Mouse (Mus musculus) stomach, postnatal 0 days (tissue): Measurements from ENCODE around the gene Mttp. TPM values are rescaled to one million over a fixed set of nuclear protein-coding genes. Genes with fewer than 3 reads are reported as not detected.

ENCODE experiments used
- ATAC-seq: fragments of 200-750 bp; cut with Nextera tagmentation; 2 replicates; pipeline ENCODE4 v1.8.0; 2017; ENCODE audit not compliant: low FRiP score, low TSS enrichment
- DNase-seq: peaks from one replicate; pipeline ENCODE4 v3.0.0-alpha.2; 2016; ENCODE audit warnings: low spot score
- H3K27ac ChIP-seq: fragments of 300-500 bp; sonication (generic); replicated peaks from 2 replicates; pipeline ENCODE4 v1.5.1; 2014; ENCODE audit warnings: mild to moderate bottlenecking, control low read depth
- H3K27me3 ChIP-seq: fragments of 300-500 bp; sonication (generic); 2 replicates; pipeline ENCODE4 v1.6.1; 2014; ENCODE audit warnings: low read length; ENCODE audit not compliant: control insufficient read depth, insufficient read depth
- H3K36me3 ChIP-seq: fragments of 300-500 bp; sonication (generic); 2 replicates; pipeline ENCODE4 v1.6.1; 2014; ENCODE audit warnings: low read length, mixed read lengths; ENCODE audit not compliant: control insufficient read depth, insufficient read depth
- H3K4me1 ChIP-seq: fragments of 300-500 bp; sonication (generic); replicated peaks from 2 replicates; pipeline ENCODE4 v1.6.1; 2014; ENCODE audit warnings: antibody characterized with exemption; ENCODE audit not compliant: control insufficient read depth, insufficient read depth
- H3K4me2 ChIP-seq: fragments of 300-500 bp; sonication (generic); replicated peaks from 2 replicates; pipeline ENCODE4 v1.6.1; 2014; ENCODE audit warnings: low read depth, mild to moderate bottlenecking, control low read depth, moderate library complexity
- H3K4me3 ChIP-seq: fragments of 300-500 bp; sonication (generic); 2 replicates; pipeline ENCODE4 v1.5.1; 2014; ENCODE audit warnings: low read depth, low read length, control low read depth
- H3K9ac ChIP-seq: fragments of 300-500 bp; sonication (generic); 2 replicates; pipeline ENCODE4 v1.6.1; 2014; ENCODE audit warnings: mild to moderate bottlenecking, low read length, control low read depth, mixed read lengths
- H3K9me3 ChIP-seq: fragments of 300-500 bp; sonication (generic); 2 replicates; pipeline ENCODE4 v1.6.1; 2016; ENCODE audit warnings: low read length; ENCODE audit not compliant: control insufficient read depth
- CTCF ChIP-seq: IDR thresholded peaks from 2 replicates; pipeline ENCODE4 v1.5.1; 2016; ENCODE audit warnings: antibody characterized with exemption, low read depth, mild to moderate bottlenecking, moderate library complexity
- EP300 ChIP-seq: optimal IDR thresholded peaks from 2 replicates; pipeline ENCODE3; 2016; ENCODE audit warnings: antibody characterized with exemption
- WGBS: fragments of 180-500 bp; shearing (Covaris S2); extraction: QIAGEN DNeasy Blood & Tissue Kit; methylation state at CpG from one replicate; pipeline ENCODE4 v1.1.7; 2014; 5-methylcytosine and 5-hydroxymethylcytosine counted together
- polyA plus RNA-seq: library from polyadenylated mRNA; unstranded; fragments of >200 nt; fragmentation: Nextera tagmentation; extraction: Ambion mirVana; gene quantifications from 2 replicates; pipeline ENCODE4 v1.2.1, GENCODE M21; 2015

Mttp gene
- polyA plus RNA-seq, 1 experiment from 2014 or later: 14.1 TPM

DNA sequence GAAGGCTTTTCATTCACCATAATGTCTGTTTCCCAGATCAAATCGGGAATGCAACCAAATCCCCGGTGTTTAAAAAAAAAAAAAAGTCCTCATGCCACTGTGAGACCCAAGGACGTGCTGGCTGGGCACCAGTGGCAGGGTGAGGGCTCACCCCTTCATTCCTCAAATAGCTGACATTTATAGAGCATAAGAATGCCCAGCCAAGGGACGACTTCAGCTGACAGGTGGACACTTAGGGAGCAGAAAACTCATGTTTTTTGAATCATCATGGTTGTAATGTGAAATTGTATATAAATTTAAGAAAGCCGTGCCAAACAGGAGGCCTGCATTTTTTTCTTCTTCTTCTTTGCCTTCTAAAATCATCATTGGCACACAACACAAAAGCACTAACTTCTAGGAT, 39.7 kb downstream of the Mttp start:
- H3K27ac ChIP-seq: no peak overlapping the region
- DNase-seq (no peak), ATAC-seq (no peak)
- H3K9me3 ChIP-seq: no peaks in the 10 kb centered on the region
- no peaks in the 10 kb centered on the region for H3K4me1 ChIP-seq
- 74% methylated on average over 5 of the region's 5 CpGs for WGBS
- no peak overlapping the region for H3K4me3 ChIP-seq
- H3K9ac ChIP-seq: no peak overlapping the region
- H3K27me3 ChIP-seq: no peaks in the 10 kb centered on the region
- H3K4me2 ChIP-seq: no peak overlapping the region
- no peaks in the 10 kb centered on the region for H3K36me3 ChIP-seq
- TF ChIP-seq CTCF (no peak), EP300 (no peak)

DNA sequence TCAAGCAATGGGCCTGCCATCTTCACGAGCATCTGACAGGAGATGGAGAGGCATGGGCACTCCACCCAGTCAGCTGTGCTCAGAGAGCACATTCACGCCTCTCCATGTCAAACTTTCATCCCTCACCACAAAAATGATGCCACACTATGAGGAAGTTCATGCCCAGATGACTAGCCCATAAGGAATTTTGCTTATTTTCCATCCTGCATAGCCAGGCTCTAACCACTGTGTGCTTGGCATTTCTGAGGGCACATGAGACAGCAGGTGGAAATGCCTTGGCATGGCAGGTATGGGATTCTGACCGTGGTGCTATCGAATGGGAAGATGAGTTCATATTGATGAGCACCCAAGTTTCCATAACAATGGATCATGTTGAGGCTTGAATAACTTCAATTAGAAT, 41.1 kb downstream of the Mttp start:
- Histone ChIP-seq H3K4me2 (no peak overlapping the region), H3K4me1 (no peaks in the 10 kb centered on the region), H3K36me3 (no peaks in the 10 kb centered on the region), H3K9ac (no peak overlapping the region), H3K27ac (no peak overlapping the region), H3K4me3 (no peak overlapping the region), H3K27me3 (no peaks in the 10 kb centered on the region), H3K9me3 (no peaks in the 10 kb centered on the region)
- no peak for TF ChIP-seq CTCF
- TF ChIP-seq EP300: no peak
- no peak for DNase-seq
- no peak for ATAC-seq
- WGBS: 87% methylated on average over 4 of the region's 4 CpGs

GRCm38 (mm10) chr3:138101936-138102335, 42.8 kb downstream of the Mttp start:
- Histone ChIP-seq H3K27ac (no peak overlapping the region), H3K27me3 (no peaks in the 10 kb centered on the region), H3K9me3 (no peaks in the 10 kb centered on the region), H3K4me1 (no peaks in the 10 kb centered on the region), H3K36me3 (no peaks in the 10 kb centered on the region), H3K4me2 (no peak overlapping the region), H3K9ac (no peak overlapping the region), H3K4me3 (no peak overlapping the region)
- DNase-seq (no peak), ATAC-seq (no peak)
- TF ChIP-seq EP300 (no peak), CTCF (no peak)
- WGBS: 90% methylated on average over 4 of the region's 4 CpGs

DNA sequence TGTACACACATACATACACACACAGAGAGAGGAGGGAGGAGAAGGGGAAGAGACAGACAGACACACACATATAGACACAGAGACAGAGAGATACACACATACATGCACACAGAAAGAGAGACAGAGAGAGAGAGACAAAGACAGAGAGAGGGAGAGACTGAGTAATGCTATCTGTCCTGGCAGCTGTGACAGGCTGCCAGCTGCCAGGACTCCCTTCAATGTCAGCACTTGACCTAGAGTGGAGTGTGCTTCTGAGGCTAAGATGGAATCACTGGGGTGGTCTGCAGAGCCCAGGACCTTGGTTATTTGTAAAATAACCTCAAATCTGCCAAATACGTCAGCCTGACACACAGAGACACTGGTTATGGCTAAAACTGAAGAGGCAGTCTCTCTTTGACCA, 47.0 kb downstream of the Mttp start:
- ATAC-seq: no peak
- Histone ChIP-seq H3K4me2 (no peak overlapping the region), H3K9me3 (no peaks in the 10 kb centered on the region), H3K27me3 (no peaks in the 10 kb centered on the region), H3K9ac (no peak overlapping the region), H3K4me1 (no peaks in the 10 kb centered on the region), H3K36me3 (no peaks in the 10 kb centered on the region), H3K27ac (no peak overlapping the region), H3K4me3 (no peak overlapping the region)
- WGBS: 52% methylated on average over 1 of the region's 1 CpGs
- no peak for DNase-seq
- no peak for TF ChIP-seq EP300
- TF ChIP-seq CTCF: no peak

DNA sequence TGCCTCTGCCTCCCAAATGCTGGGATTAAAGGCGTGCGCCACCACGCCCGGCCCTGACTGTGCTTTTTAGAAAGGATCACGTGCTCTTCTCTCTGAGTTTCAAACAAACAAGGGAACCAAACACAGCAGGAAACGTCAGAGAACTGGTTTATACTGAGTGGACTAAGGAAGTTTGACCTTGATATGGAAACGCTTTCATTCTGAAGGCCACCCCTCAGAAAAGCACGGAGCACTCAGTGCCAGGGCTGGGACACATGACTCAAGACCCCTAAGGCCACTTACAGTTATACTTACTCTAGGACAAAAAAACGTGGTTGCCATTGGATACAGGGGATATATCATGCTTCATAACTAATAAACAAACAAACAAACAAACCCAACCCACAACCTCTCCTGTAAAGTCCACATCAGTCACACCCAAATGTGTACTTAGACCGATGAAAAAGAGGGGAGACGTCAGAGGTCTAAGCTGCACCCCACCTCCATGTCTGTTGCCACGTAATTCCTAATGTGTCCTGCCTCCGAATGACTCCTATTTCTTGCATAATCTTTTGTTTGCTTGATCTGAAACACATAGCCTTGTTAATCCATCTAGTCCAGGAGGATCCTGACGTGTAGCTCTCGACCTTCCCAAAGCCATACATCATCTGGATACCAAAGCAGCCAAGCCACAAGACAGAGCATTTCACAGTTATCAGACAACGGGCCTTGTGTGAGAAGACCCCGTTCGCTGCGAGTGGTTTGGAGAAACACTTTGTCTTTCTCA, 48.3 kb downstream of the Mttp start:
- Histone ChIP-seq H3K9ac (no peak overlapping the region), H3K9me3 (no peaks in the 10 kb centered on the region), H3K4me1 (no peaks in the 10 kb centered on the region), H3K36me3 (no peaks in the 10 kb centered on the region), H3K27ac (no peak overlapping the region), H3K4me3 (no peak overlapping the region), H3K4me2 (no peak overlapping the region), H3K27me3 (no peaks in the 10 kb centered on the region)
- WGBS: 75% methylated on average over 19 of the region's 19 CpGs
- DNase-seq (no peak), ATAC-seq (peak; percentile 71)
- TF ChIP-seq CTCF: no peak
- no peak for TF ChIP-seq EP300

- Histone ChIP-seq H3K36me3 (no peaks in the 10 kb centered on the region), H3K27me3 (no peaks in the 10 kb centered on the region), H3K27ac (peak overlapping the region; percentile 24; the same call in 1 of the 2 replicates), H3K4me1 (no peaks in the 10 kb centered on the region), H3K4me2 (no peak overlapping the region), H3K9me3 (no peaks in the 10 kb centered on the region), H3K4me3 (no peak overlapping the region), H3K9ac (no peak overlapping the region)
- TF ChIP-seq EP300 (no peak), CTCF (no peak)
- ATAC-seq (no peak), DNase-seq (no peak)
- 63% methylated on average over 10 of the region's 10 CpGs for WGBS
Measured at GRCm38 (mm10) chr3:138095718-138096117, 49.0 kb downstream of the Mttp start.
